Comparison of ENCODE assay signal across 10 mouse cellular contexts in the genomic region with DNA sequence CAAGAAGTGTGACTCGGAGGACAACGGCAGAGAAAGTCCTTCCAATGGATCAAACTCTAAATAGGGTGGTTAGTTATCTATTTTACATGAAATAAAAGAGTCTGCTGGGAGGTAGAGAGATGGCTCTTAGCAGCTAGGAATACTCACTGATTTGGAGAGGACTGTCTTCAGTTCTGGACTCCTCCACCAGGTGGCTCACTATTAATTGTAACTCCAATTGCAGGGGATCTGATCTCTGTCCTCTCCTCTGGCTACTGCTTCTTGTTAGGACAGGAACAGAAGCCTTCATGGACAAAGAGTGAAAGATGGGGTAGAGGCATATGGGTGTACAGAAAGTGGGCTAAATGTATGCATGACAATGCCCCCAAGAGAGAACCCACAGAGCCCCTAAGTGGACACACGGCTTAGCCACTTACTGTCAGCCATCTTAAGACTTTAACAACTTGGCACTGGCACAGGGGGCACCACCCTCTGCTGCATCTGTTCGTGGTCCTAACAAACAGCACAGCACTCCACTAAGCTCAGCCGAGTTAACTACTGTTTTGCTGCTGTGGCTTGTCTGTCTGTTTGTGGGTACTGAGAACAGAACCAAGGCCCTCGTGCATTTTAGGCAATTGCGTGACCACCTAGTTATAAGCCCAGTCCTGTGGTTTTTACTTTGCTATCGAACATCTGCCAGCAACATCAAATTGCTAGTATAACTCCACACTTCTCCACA. TPM values are rescaled to one million over a fixed set of nuclear protein-coding genes. Genes with fewer than 3 reads are reported as not detected.
A peak's percentile ranks its signal among the peaks of the same experiment; 100 is the strongest.
DNase-seq lines count a peak whose midpoint lies in the region; ATAC-seq and TF ChIP-seq lines count a peak whose summit lies in the region.
"Had no signal": no experiment of that assay in that cellular context is flagged by ENCODE, and none has a peak within 500 bp of the region (broad histone marks: within the 10 kb centered on the region; RNA-seq: fewer than 3 reads in every experiment).

No protein-coding gene starts in this region.

- ATAC-seq in hindbrain, embryonic 14.5 days (ENCODE audit: low FRiP score), result no peak
- ATAC-seq in hindbrain, embryonic 13.5 days (ENCODE audit: low FRiP score), result no peak
- ATAC-seq in frontal cortex, adult (ENCODE audit: low TSS enrichment), result peak; percentile 76
- ATAC-seq in megakaryocyte progenitor cell, adult 5-6 weeks (replicated peaks; ENCODE audit: poor library complexity), result peak; percentile 90

- H3K4me3 ChIP-seq in hindbrain, embryonic 14.5 days (replicated peaks; ENCODE audit: low read length), result no peak overlapping the region
- H3K4me3 ChIP-seq in hindbrain, embryonic 13.5 days, result no peak overlapping the region
- H3K4me3 ChIP-seq in E14TG2a.4 (replicated peaks; ENCODE audit: low read length), result no peak overlapping the region
- H3K4me3 ChIP-seq: embryonic facial prominence, embryonic 12.5 days; liver, embryonic 15.5 days had no signal

- DNase-seq in hindbrain, embryonic 14.5 days (ENCODE audit: low spot score), result peak; percentile 65
- peak; percentile 31 for DNase-seq in c-Kit-positive CD71-positive TER-119-positive erythroid progenitor cells, embryonic 14.5 days (ENCODE audit: low spot score)
- peak; percentile 14 to 68 for DNase-seq in layer of hippocampus, adult 18-20 months (ENCODE audit: low spot score in 2 of 2)
- DNase-seq in thymus, postnatal 0 days (ENCODE audit: low spot score), result peak; percentile 49

- 89% methylated on average over 8 of the region's 8 CpGs for WGBS in hindbrain, embryonic 14.5 days
- 86% methylated on average over 8 of the region's 8 CpGs for WGBS in hindbrain, embryonic 13.5 days

- peaks cover 6% of the 10 kb centered on the region for H3K9me3 ChIP-seq in hindbrain, embryonic 14.5 days (ENCODE audit: control insufficient read depth, low read length)
- peaks cover 5% of the 10 kb centered on the region; the same call in 1 of the 2 replicates for H3K9me3 ChIP-seq in hindbrain, embryonic 13.5 days
- H3K9me3 ChIP-seq in E14TG2a.4 (ENCODE audit: low read length), result peaks cover 1% of the 10 kb centered on the region; the same call in 1 of the 2 replicates
- H3K9me3 ChIP-seq: embryonic facial prominence, embryonic 12.5 days; liver, embryonic 15.5 days had no signal

- no peaks in the 10 kb centered on the region for H3K36me3 ChIP-seq in hindbrain, embryonic 14.5 days (replicated peaks; ENCODE audit: control insufficient read depth, insufficient read depth)
- no peaks in the 10 kb centered on the region for H3K36me3 ChIP-seq in hindbrain, embryonic 13.5 days
- H3K36me3 ChIP-seq in E14TG2a.4 (ENCODE audit: insufficient read depth, low read length), result no peaks in the 10 kb centered on the region
- H3K36me3 ChIP-seq: embryonic facial prominence, embryonic 12.5 days; liver, embryonic 15.5 days had no signal

- H3K27me3 ChIP-seq in hindbrain, embryonic 14.5 days (ENCODE audit: control insufficient read depth, insufficient read depth, low read length), result no peaks in the 10 kb centered on the region
- H3K27me3 ChIP-seq in hindbrain, embryonic 13.5 days, result no peaks in the 10 kb centered on the region
- H3K27me3 ChIP-seq in E14TG2a.4 (ENCODE audit: insufficient read depth, low read length), result no peaks in the 10 kb centered on the region; the same call in 1 of the 2 replicates
- H3K27me3 ChIP-seq: embryonic facial prominence, embryonic 12.5 days; liver, embryonic 15.5 days had no signal

- no peak overlapping the region for H3K4me2 ChIP-seq in hindbrain, embryonic 14.5 days (replicated peaks)
- H3K4me2 ChIP-seq in hindbrain, embryonic 13.5 days, result no peak overlapping the region
- H3K4me2 ChIP-seq: embryonic facial prominence, embryonic 12.5 days; liver, embryonic 15.5 days had no signal

- TF ChIP-seq CTCF in E14TG2a.4 (conservative IDR thresholded peaks at IDR 0.05; ENCODE audit: low read length), result peak; percentile 71

- no peak overlapping the region for H3K27ac ChIP-seq in hindbrain, embryonic 14.5 days
- no peak overlapping the region for H3K27ac ChIP-seq in hindbrain, embryonic 13.5 days
- H3K27ac ChIP-seq: embryonic facial prominence, embryonic 12.5 days; liver, embryonic 15.5 days had no signal

- no peaks in the 10 kb centered on the region for H3K4me1 ChIP-seq in hindbrain, embryonic 14.5 days (replicated peaks; ENCODE audit: control insufficient read depth, insufficient read depth, low read length)
- no peaks in the 10 kb centered on the region for H3K4me1 ChIP-seq in hindbrain, embryonic 13.5 days (replicated peaks)
- no peaks in the 10 kb centered on the region for H3K4me1 ChIP-seq in E14TG2a.4 (replicated peaks; ENCODE audit: low read depth, low read length)
- H3K4me1 ChIP-seq: embryonic facial prominence, embryonic 12.5 days; liver, embryonic 15.5 days had no signal

- H3K9ac ChIP-seq in hindbrain, embryonic 14.5 days, result no peak overlapping the region
- no peak overlapping the region for H3K9ac ChIP-seq in hindbrain, embryonic 13.5 days
- H3K9ac ChIP-seq: embryonic facial prominence, embryonic 12.5 days; liver, embryonic 15.5 days had no signal

RNA-seq across cellular contexts. Expression of gene Fcamr, which starts 3.6 kb away (rescaled TPM):
- polyA plus RNA-seq in hindbrain, embryonic 14.5 days (2014; fragmentation: Nextera tagmentation; extraction: Ambion mirVana), result not detected in 2 replicates
- not detected in 2 replicates for polyA plus RNA-seq in hindbrain, embryonic 13.5 days (2015; fragmentation: Nextera tagmentation; extraction: Ambion mirVana)
- not detected for total RNA-seq in layer of hippocampus, adult 18-20 months (2021)
- not detected in 2 replicates for total RNA-seq in megakaryocyte progenitor cell, adult 5-6 weeks (2015)
- not detected in 2 replicates for total RNA-seq in megakaryocyte progenitor cell, adult 5-6 weeks (2017)
- 0.06 TPM in 1 of 2 replicates, not detected in the other for polyA plus RNA-seq in thymus, postnatal 0 days (2015; fragmentation: Nextera tagmentation; extraction: Ambion mirVana)
- polyA plus RNA-seq: embryonic facial prominence, embryonic 12.5 days; liver, embryonic 15.5 days had no signal

RNA-seq across cellular contexts. Expression of gene Pigr, which starts 29.4 kb away (rescaled TPM):
- polyA plus RNA-seq in hindbrain, embryonic 14.5 days (2014; fragmentation: Nextera tagmentation; extraction: Ambion mirVana), result not detected in 2 replicates
- not detected in 2 replicates for polyA plus RNA-seq in hindbrain, embryonic 13.5 days (2015; fragmentation: Nextera tagmentation; extraction: Ambion mirVana)
- not detected for total RNA-seq in layer of hippocampus, adult 18-20 months (2021)
- total RNA-seq in megakaryocyte progenitor cell, adult 5-6 weeks (2015), result not detected in 2 replicates
- not detected in 2 replicates for total RNA-seq in megakaryocyte progenitor cell, adult 5-6 weeks (2017)
- polyA plus RNA-seq in thymus, postnatal 0 days (2015; fragmentation: Nextera tagmentation; extraction: Ambion mirVana), result 0.18 and 0.31 TPM in 2 replicates
- polyA plus RNA-seq: embryonic facial prominence, embryonic 12.5 days had no signal

Comparison
In these comparisons a context has a peak if more than half of its experiments do, and no peak if none do; other contexts are left out.
1. ATAC-seq: peak in frontal cortex, adult (single experiment) and megakaryocyte progenitor cell, adult 5-6 weeks (single experiment); none in hindbrain, embryonic 14.5 days (single experiment) and hindbrain, embryonic 13.5 days (single experiment).
2. Peak in every context shown above with its lines, with median percentiles within 50 percentile points of each other: DNase-seq.